ENCODE assay signal across 9 mouse cellular contexts in the genomic region with DNA sequence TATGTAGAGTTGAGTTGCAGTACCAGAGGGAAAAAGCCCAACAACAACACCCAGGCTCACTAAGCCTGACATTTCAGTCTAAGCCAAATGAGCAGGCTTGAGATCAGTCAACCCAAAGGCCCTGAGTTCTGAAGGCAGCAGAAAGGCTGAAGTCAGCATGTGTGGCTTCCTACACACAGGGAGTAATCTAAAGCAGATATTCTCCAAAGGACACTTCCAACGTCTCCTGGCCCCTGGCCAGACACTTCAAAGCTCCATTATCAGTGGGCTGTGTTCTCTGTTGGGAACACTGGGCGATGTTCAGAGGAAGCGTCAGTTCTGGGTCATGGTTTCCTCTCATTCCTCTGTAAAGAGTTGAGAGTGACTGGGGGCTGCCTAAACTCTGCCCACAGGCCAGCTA.
A peak's percentile ranks its signal among the peaks of the same experiment; 100 is the strongest.
DNase-seq lines count a peak whose midpoint lies in the region; ATAC-seq and TF ChIP-seq lines count a peak whose summit lies in the region.
"Had no signal": no experiment of that assay in that cellular context is flagged by ENCODE, and none has a peak within 500 bp of the region (broad histone marks: within the 10 kb centered on the region; RNA-seq: fewer than 3 reads in every experiment).

No protein-coding gene starts in this region.

- no peaks in the 10 kb centered on the region for H3K9me3 ChIP-seq in forebrain, embryonic 13.5 days (replicated peaks)

- TF ChIP-seq CTCF in brain, embryonic 14.5 days (IDR thresholded peaks at IDR 0.05; ENCODE audit: borderline replicate concordance, extremely low read depth, insufficient read depth, insufficient read length), result no peak

- H3K36me3 ChIP-seq in forebrain, embryonic 13.5 days (ENCODE audit: poor library complexity, severe bottlenecking), result no peaks in the 10 kb centered on the region

- no peaks in the 10 kb centered on the region for H3K4me1 ChIP-seq in forebrain, embryonic 13.5 days

- WGBS in forebrain, embryonic 13.5 days, result 70% methylated on average over 3 of the region's 3 CpGs

- H3K27me3 ChIP-seq in forebrain, embryonic 13.5 days, result no peaks in the 10 kb centered on the region

- H3K9ac ChIP-seq in forebrain, embryonic 13.5 days, result no peak overlapping the region

- no peak for TF ChIP-seq POLR2A in brain, embryonic 14.5 days (IDR thresholded peaks at IDR 0.05; ENCODE audit: borderline replicate concordance, extremely low read depth, insufficient read depth, insufficient read length, poor library complexity, severe bottlenecking)

- H3K27ac ChIP-seq in forebrain, embryonic 13.5 days, result no peak overlapping the region

- ATAC-seq in forebrain, embryonic 13.5 days, result no peak

- no peak overlapping the region for H3K4me2 ChIP-seq in forebrain, embryonic 13.5 days

- DNase-seq in left cerebral cortex, adult 18-20 months (ENCODE audit: low spot score in 2 of 2), result peak; percentile 13 to 40
- DNase-seq in left cerebral cortex, adult 11 months (ENCODE audit: low spot score), result no peak
- peak; percentile 31 for DNase-seq in adrenal gland, adult 8-10 months
- DNase-seq in brain, embryonic 14.5 days (ENCODE audit: low read depth), result peak; percentile 6
- peak; percentile 33 for DNase-seq in lung, postnatal 14 days
- DNase-seq in natural killer cell, adult 2 months (ENCODE audit: low spot score in 2 of 2), result no peak
- DNase-seq: thymus, postnatal 36 days had no signal

- no peak overlapping the region for H3K4me3 ChIP-seq in forebrain, embryonic 13.5 days
- H3K4me3 ChIP-seq: erythroblast, embryonic 14.5 days had no signal

Comparison
In these comparisons a context has a peak if more than half of its experiments do, and no peak if none do; other contexts are left out.
1. DNase-seq: peak in left cerebral cortex, adult 18-20 months (2 of 2), adrenal gland, adult 8-10 months (single experiment), brain, embryonic 14.5 days (single experiment) and lung, postnatal 14 days (single experiment); none in left cerebral cortex, adult 11 months (single experiment) and natural killer cell, adult 2 months (0 of 2).